Mouse (Mus musculus): ENCODE measurements around the gene Lgmn.

- TF ChIP-seq CTCF (IDR thresholded peaks at IDR 0.05; ENCODE audit: low read depth): no peak
- TF ChIP-seq EP300 (IDR thresholded peaks at IDR 0.05; ENCODE audit: low read depth): no peak
Observed at GRCm38 (mm10) chr12:102432238-102432637, 7.4 kb downstream of the Lgmn start.

Measured in liver, embryonic 14.5 days (tissue).